Mouse (Mus musculus) frontal cortex, adult (tissue): ENCODE measurements around the gene Clasp1.

Source experiments
- ATAC-seq: cut with Nextera tagmentation; 2 replicates; pipeline ENCODE4 v1.9.2; 2017; ENCODE audit warnings: mild to moderate bottlenecking, moderate library complexity, mixed read lengths; ENCODE audit not compliant: low TSS enrichment

Clasp1 gene

GRCm38 (mm10) chr1:118448214-118448613, 59.4 kb downstream of the Clasp1 start:
- no peak for ATAC-seq

- no peak for ATAC-seq
Observed at GRCm38 (mm10) chr1:118450891-118451450, 62.1 kb downstream of the Clasp1 start.

- ATAC-seq, result no peak
Observed at GRCm38 (mm10) chr1:118453577-118453976, 64.7 kb downstream of the Clasp1 start.

- ATAC-seq, result no peak
Observed at GRCm38 (mm10) chr1:118454817-118455216, 66.0 kb downstream of the Clasp1 start.

- ATAC-seq, result peak; percentile 31
Observed at GRCm38 (mm10) chr1:118457256-118457882, 68.5 kb downstream of the Clasp1 start.

GRCm38 (mm10) chr1:118457883-118458259, 69.0 kb downstream of the Clasp1 start:
- no peak for ATAC-seq

- ATAC-seq, result no peak
Observed at GRCm38 (mm10) chr1:118458279-118458678, 69.4 kb downstream of the Clasp1 start.

GRCm38 (mm10) chr1:118458963-118459920, 70.4 kb downstream of the Clasp1 start:
- peak; percentile 70 for ATAC-seq

- ATAC-seq, result no peak
Observed at GRCm38 (mm10) chr1:118460716-118461115, 71.9 kb downstream of the Clasp1 start.

GRCm38 (mm10) chr1:118466041-118466440, 77.2 kb downstream of the Clasp1 start:
- ATAC-seq, result no peak

GRCm38 (mm10) chr1:118472386-118472785, 83.5 kb downstream of the Clasp1 start:
- ATAC-seq, result no peak

GRCm38 (mm10) chr1:118476919-118477318, 88.1 kb downstream of the Clasp1 start:
- ATAC-seq, result 0 out of 2 replicates have a peak, but pooled peaks have one; percentile 41

- no peak for ATAC-seq
Observed at GRCm38 (mm10) chr1:118479246-118479645, 90.4 kb downstream of the Clasp1 start.

GRCm38 (mm10) chr1:118480484-118481364, 91.9 kb downstream of the Clasp1 start:
- no peak for ATAC-seq

GRCm38 (mm10) chr1:118481365-118481702, 92.5 kb downstream of the Clasp1 start:
- ATAC-seq, result no peak

GRCm38 (mm10) chr1:118481703-118482102, 92.8 kb downstream of the Clasp1 start:
- peak; percentile 83 for ATAC-seq

GRCm38 (mm10) chr1:118482285-118483019, 93.6 kb downstream of the Clasp1 start:
- ATAC-seq, result peak; percentile 44

- ATAC-seq, result no peak
Observed at GRCm38 (mm10) chr1:118483504-118484096, 94.7 kb downstream of the Clasp1 start.

- 0 out of 2 replicates have a peak, but pooled peaks have one; percentile 10 for ATAC-seq
Observed at GRCm38 (mm10) chr1:118485572-118485971, 96.7 kb downstream of the Clasp1 start.

GRCm38 (mm10) chr1:118486021-118486420, 97.2 kb downstream of the Clasp1 start:
- ATAC-seq, result no peak
